Mouse (Mus musculus) liver, embryonic 14.5 days (tissue): ENCODE data around the gene Nxnl1.

Source experiments
- CTCF ChIP-seq: IDR thresholded peaks from 2 replicates; pipeline ENCODE4 v1.5.1; 2016; ENCODE audit warnings: antibody characterized with exemption, low read depth, control low read depth
- EP300 ChIP-seq: IDR thresholded peaks from 2 replicates; pipeline ENCODE4 v1.6.1; 2016; ENCODE audit warnings: antibody characterized with exemption, low read depth

DNA sequence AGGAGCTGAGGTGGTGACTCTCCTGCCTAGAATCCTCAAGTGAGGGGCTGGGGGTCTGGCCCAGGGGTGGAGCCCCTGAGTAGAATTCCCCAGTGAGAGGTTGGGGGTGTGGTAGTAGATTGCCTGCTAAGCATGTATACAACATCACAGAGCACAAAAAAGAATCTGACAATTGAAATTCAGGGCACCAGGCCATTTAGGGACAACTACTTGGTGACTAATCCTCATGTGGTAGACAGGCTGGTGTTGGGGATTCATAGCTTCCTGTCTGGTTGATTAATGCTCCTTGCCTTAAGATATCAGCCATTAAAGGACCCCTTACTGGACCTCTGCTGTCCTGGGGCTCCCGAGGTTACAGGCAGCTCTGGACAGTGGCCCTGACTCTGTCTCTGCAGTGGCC lies 12.6 kb upstream of the Nxnl1 start:
- TF ChIP-seq CTCF (no peak), EP300 (no peak)
